Mouse (Mus musculus): ENCODE measurements around the gene Gm11172. TPM values are rescaled to one million over a fixed set of nuclear protein-coding genes. Genes with fewer than 3 reads are reported as not detected.
A peak's percentile ranks its signal among the peaks of the same experiment; 100 is the strongest.

Gm11172 gene
- not detected in 2 replicates for polyA plus RNA-seq (2015; fragmentation: Nextera tagmentation; extraction: Ambion mirVana)

DNA sequence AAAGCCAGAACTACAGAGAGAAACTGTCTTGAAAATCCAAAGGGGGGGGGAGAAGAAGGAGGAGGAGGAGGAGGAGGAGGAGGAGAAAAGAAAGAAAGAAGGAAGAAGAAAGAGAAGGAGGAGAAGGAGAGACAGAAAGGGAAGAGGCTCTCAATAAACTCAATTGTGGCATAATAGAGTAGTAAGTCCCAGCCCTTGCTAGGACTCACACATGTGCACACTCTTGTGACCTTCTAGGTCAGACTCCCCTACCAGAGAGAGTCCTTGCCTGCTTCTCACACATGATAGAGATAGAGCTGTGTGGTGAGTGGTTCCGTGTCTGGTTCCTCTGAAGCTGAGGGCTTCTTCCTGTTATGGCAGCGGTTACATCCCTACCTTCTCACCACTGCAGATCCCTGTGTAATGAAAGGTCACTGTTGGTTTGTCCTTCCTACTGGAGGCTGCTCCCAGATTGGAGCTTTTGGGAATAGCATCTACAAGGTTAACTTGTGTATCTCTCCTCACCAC is at the start of gene Gm11172:
Gene Gm11172 (plus strand): TSS at position 51 of the 507 bp plus-strand sequence.
- Histone ChIP-seq H3K36me3 (ENCODE audit: insufficient read depth, low read length) (no peaks in the 10 kb centered on the region), H3K27me3 (ENCODE audit: insufficient read depth, low read length) (no peaks in the 10 kb centered on the region), H3K4me3 (ENCODE audit: low read length) (no peak within 1 kb of the TSS), H3K4me1 (ENCODE audit: insufficient read depth, low read length) (no peaks in the 10 kb centered on the region), H3K9ac (replicated peaks; ENCODE audit: low read length) (no peak within 1 kb of the TSS), H3K27ac (ENCODE audit: low read length) (no peak within 1 kb of the TSS), H3K4me2 (replicated peaks; ENCODE audit: low read depth, low read length) (no peak within 1 kb of the TSS), H3K9me3 (ENCODE audit: low read length) (no peaks in the 10 kb centered on the region)
- ATAC-seq (ENCODE audit: low FRiP score, low TSS enrichment), result no peak
- WGBS, result 93% methylated on average over 2 of the region's 2 CpGs

GRCm38 (mm10) chr16:10763540-10764264 is 49.0 kb upstream of the Gm11172 start:
- Histone ChIP-seq H3K4me1 (ENCODE audit: insufficient read depth, low read length) (peaks cover under 1% of the 10 kb centered on the region; the same call in 1 of the 2 replicates), H3K27me3 (ENCODE audit: insufficient read depth, low read length) (no peaks in the 10 kb centered on the region), H3K36me3 (ENCODE audit: insufficient read depth, low read length) (no peaks in the 10 kb centered on the region), H3K27ac (ENCODE audit: low read length) (no peak overlapping the region), H3K4me3 (ENCODE audit: low read length) (no peak overlapping the region), H3K4me2 (replicated peaks; ENCODE audit: low read depth, low read length) (no peak overlapping the region), H3K9me3 (ENCODE audit: low read length) (no peaks in the 10 kb centered on the region), H3K9ac (replicated peaks; ENCODE audit: low read length) (no peak overlapping the region)
- ATAC-seq (ENCODE audit: low FRiP score, low TSS enrichment), result no peak
- WGBS, result 49% methylated on average over 6 of the region's 6 CpGs

- no peaks in the 10 kb centered on the region for H3K36me3 ChIP-seq (ENCODE audit: insufficient read depth, low read length)
- ATAC-seq (ENCODE audit: low FRiP score, low TSS enrichment), result no peak; the same call in 1 of the 2 replicates
- WGBS, result 34% methylated on average over 2 of the region's 2 CpGs
- no peaks in the 10 kb centered on the region for H3K27me3 ChIP-seq (ENCODE audit: insufficient read depth, low read length)
- no peak overlapping the region for H3K4me2 ChIP-seq (replicated peaks; ENCODE audit: low read depth, low read length)
- H3K9ac ChIP-seq (replicated peaks; ENCODE audit: low read length), result no peak overlapping the region
- H3K9me3 ChIP-seq (ENCODE audit: low read length), result no peaks in the 10 kb centered on the region
- H3K27ac ChIP-seq (ENCODE audit: low read length), result no peak overlapping the region
- H3K4me3 ChIP-seq (ENCODE audit: low read length), result no peak overlapping the region
- H3K4me1 ChIP-seq (ENCODE audit: insufficient read depth, low read length), result peaks cover 4% of the 10 kb centered on the region; the same call in 1 of the 2 replicates
Measured at GRCm38 (mm10) chr16:10764323-10764722, 48.4 kb upstream of the Gm11172 start.

DNA sequence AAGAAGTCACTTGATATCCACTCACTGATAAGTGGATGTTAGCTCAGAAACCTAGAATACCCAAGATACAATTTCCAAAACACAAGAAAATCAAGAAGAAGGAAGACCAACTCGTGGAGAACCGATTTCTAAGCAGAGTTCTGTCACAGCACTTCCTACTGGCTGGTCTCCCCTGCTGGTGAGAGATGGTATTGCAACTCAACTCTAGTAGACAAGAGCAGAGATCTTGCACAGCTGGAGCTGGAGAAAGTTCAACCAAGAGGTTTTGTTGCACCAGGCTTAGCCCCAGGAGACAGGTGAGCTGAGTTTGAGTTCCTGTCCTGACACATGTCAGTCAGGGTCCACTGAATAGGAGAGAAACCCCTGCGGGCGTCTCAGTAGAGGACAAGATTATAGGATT is 45.6 kb upstream of the Gm11172 start:
- Histone ChIP-seq H3K9ac (replicated peaks; ENCODE audit: low read length) (no peak overlapping the region), H3K36me3 (ENCODE audit: insufficient read depth, low read length) (no peaks in the 10 kb centered on the region), H3K4me2 (replicated peaks; ENCODE audit: low read depth, low read length) (no peak overlapping the region), H3K9me3 (ENCODE audit: low read length) (no peaks in the 10 kb centered on the region), H3K27me3 (ENCODE audit: insufficient read depth, low read length) (no peaks in the 10 kb centered on the region), H3K27ac (ENCODE audit: low read length) (no peak overlapping the region), H3K4me1 (ENCODE audit: insufficient read depth, low read length) (peaks cover 12% of the 10 kb centered on the region), H3K4me3 (ENCODE audit: low read length) (no peak overlapping the region)
- ATAC-seq (ENCODE audit: low FRiP score, low TSS enrichment), result no peak
- WGBS, result 51% methylated on average over 4 of the region's 4 CpGs

GRCm38 (mm10) chr16:10768821-10769220 is 43.9 kb upstream of the Gm11172 start:
- WGBS, result 45% methylated on average over 9 of the region's 9 CpGs
- peak; percentile 19; the same call in 1 of the 2 replicates for ATAC-seq (ENCODE audit: low FRiP score, low TSS enrichment)

GRCm38 (mm10) chr16:10769661-10770060 is 43.1 kb upstream of the Gm11172 start:
- ATAC-seq (ENCODE audit: low FRiP score, low TSS enrichment), result no peak
- Histone ChIP-seq H3K4me1 (ENCODE audit: insufficient read depth, low read length) (peaks cover 12% of the 10 kb centered on the region), H3K36me3 (ENCODE audit: insufficient read depth, low read length) (no peaks in the 10 kb centered on the region), H3K4me2 (replicated peaks; ENCODE audit: low read depth, low read length) (no peak overlapping the region), H3K27me3 (ENCODE audit: insufficient read depth, low read length) (no peaks in the 10 kb centered on the region), H3K9me3 (ENCODE audit: low read length) (no peaks in the 10 kb centered on the region), H3K27ac (ENCODE audit: low read length) (no peak overlapping the region), H3K9ac (replicated peaks; ENCODE audit: low read length) (no peak overlapping the region), H3K4me3 (ENCODE audit: low read length) (no peak overlapping the region)
- 52% methylated on average over 2 of the region's 2 CpGs for WGBS

More at GRCm38 (mm10) chr16:10768821-10769220, 43.9 kb upstream of the Gm11172 start:
- H3K27me3 ChIP-seq (ENCODE audit: insufficient read depth, low read length), result no peaks in the 10 kb centered on the region
- no peak overlapping the region for H3K4me3 ChIP-seq (ENCODE audit: low read length)
- H3K9me3 ChIP-seq (ENCODE audit: low read length), result no peaks in the 10 kb centered on the region
- peaks cover 12% of the 10 kb centered on the region for H3K4me1 ChIP-seq (ENCODE audit: insufficient read depth, low read length)
- no peak overlapping the region for H3K4me2 ChIP-seq (replicated peaks; ENCODE audit: low read depth, low read length)
- H3K27ac ChIP-seq (ENCODE audit: low read length), result no peak overlapping the region
- no peaks in the 10 kb centered on the region for H3K36me3 ChIP-seq (ENCODE audit: insufficient read depth, low read length)
- no peak overlapping the region for H3K9ac ChIP-seq (replicated peaks; ENCODE audit: low read length)

DNA sequence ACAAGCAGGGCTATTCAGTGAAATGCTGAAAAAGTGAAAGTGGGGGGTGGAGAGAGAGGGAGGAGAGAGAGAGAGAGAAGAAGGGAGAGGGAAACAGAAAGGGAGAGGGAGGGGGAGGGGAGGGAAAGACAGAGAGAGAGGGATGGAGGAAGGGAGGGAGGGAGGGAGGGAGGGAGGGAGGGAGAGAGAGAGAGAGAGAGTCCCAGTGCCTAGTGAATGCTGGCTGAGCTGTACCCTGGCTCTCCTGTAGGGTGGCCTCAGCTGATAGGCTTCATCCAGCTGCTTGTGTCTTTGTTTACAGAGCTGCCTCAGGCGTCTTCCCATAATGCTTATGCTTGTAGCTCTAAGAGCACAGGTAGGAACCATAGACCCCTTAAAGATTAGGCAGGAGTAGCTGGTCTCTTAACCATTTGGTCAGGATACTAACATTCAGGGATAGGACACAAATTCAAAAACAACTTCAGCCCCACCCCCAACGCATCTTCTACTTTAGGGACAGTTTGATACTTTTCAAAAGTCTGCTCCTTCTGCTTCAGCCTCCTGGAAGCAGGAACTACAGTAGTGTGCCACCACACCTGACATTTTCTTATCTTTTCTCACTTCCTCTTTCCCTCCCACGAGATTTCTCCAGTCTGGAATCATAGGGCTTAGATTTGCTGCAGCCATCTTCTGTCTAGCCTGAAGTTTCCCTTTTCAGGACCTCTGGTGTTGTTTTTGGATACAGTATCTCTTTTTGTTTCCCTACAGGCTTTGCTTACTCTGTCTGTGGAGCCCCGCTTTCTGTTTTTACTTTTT is 42.0 kb upstream of the Gm11172 start:
- WGBS, result 37% methylated on average over 4 of the region's 4 CpGs
- Histone ChIP-seq H3K27ac (ENCODE audit: low read length) (no peak overlapping the region), H3K9me3 (ENCODE audit: low read length) (no peaks in the 10 kb centered on the region), H3K4me2 (replicated peaks; ENCODE audit: low read depth, low read length) (no peak overlapping the region), H3K27me3 (ENCODE audit: insufficient read depth, low read length) (no peaks in the 10 kb centered on the region), H3K36me3 (ENCODE audit: insufficient read depth, low read length) (no peaks in the 10 kb centered on the region), H3K4me1 (ENCODE audit: insufficient read depth, low read length) (peaks cover 12% of the 10 kb centered on the region), H3K9ac (replicated peaks; ENCODE audit: low read length) (no peak overlapping the region), H3K4me3 (ENCODE audit: low read length) (no peak overlapping the region)
- ATAC-seq (ENCODE audit: low FRiP score, low TSS enrichment), result no peak

- Histone ChIP-seq H3K4me2 (replicated peaks; ENCODE audit: low read depth, low read length) (no peak overlapping the region), H3K4me3 (ENCODE audit: low read length) (no peak overlapping the region), H3K9me3 (ENCODE audit: low read length) (no peaks in the 10 kb centered on the region), H3K27ac (ENCODE audit: low read length) (no peak overlapping the region), H3K4me1 (ENCODE audit: insufficient read depth, low read length) (peaks cover 20% of the 10 kb centered on the region), H3K36me3 (ENCODE audit: insufficient read depth, low read length) (no peaks in the 10 kb centered on the region), H3K9ac (replicated peaks; ENCODE audit: low read length) (no peak overlapping the region), H3K27me3 (ENCODE audit: insufficient read depth, low read length) (no peaks in the 10 kb centered on the region)
- no peak for ATAC-seq (ENCODE audit: low FRiP score, low TSS enrichment)
- 66% methylated on average over 19 of the region's 19 CpGs for WGBS
Measured at GRCm38 (mm10) chr16:10771769-10772510, 40.8 kb upstream of the Gm11172 start.

GRCm38 (mm10) chr16:10773543-10773942 is 39.2 kb upstream of the Gm11172 start:
- H3K4me3 ChIP-seq (ENCODE audit: low read length), result no peak overlapping the region
- H3K27me3 ChIP-seq (ENCODE audit: insufficient read depth, low read length), result no peaks in the 10 kb centered on the region
- H3K36me3 ChIP-seq (ENCODE audit: insufficient read depth, low read length), result no peaks in the 10 kb centered on the region
- no peak for ATAC-seq (ENCODE audit: low FRiP score, low TSS enrichment)
- H3K4me1 ChIP-seq (ENCODE audit: insufficient read depth, low read length), result peaks cover 26% of the 10 kb centered on the region
- no peak overlapping the region for H3K27ac ChIP-seq (ENCODE audit: low read length)
- WGBS, result 81% methylated on average over 8 of the region's 8 CpGs
- no peaks in the 10 kb centered on the region for H3K9me3 ChIP-seq (ENCODE audit: low read length)
- no peak overlapping the region for H3K4me2 ChIP-seq (replicated peaks; ENCODE audit: low read depth, low read length)
- H3K9ac ChIP-seq (replicated peaks; ENCODE audit: low read length), result no peak overlapping the region

All from kidney, embryonic 16.5 days (tissue).